Mouse (Mus musculus): Measurements from ENCODE around the gene Chsy1.

- TF ChIP-seq POLR2A (IDR thresholded peaks at IDR 0.05; ENCODE audit: borderline replicate concordance, low read depth, low read length): no peak
- no peak for TF ChIP-seq CTCF (IDR thresholded peaks at IDR 0.05; ENCODE audit: low read depth, low read length)
Observed at GRCm38 (mm10) chr7:66116906-66117482, 7.7 kb downstream of the Chsy1 start.

All from bone marrow macrophage, adult 2 months (primary cell).